Mouse (Mus musculus) erythroid progenitor cell, adult 5-6 weeks (primary cell): ENCODE data around the gene Mettl16. TPM values are rescaled to one million over a fixed set of nuclear protein-coding genes. Genes with fewer than 3 reads are reported as not detected.
A peak's percentile ranks its signal among the peaks of the same experiment; 100 is the strongest.

Experiments
- ATAC-seq: replicated peaks from 2 replicates; pipeline ENCODE4 v1.8.0; 2016; ENCODE audit warnings: moderate number of reproducible peaks, mild to moderate bottlenecking, moderate TSS enrichment, inconsistent platforms; ENCODE audit not compliant: poor library complexity, low FRiP score, severe bottlenecking
- total RNA-seq, 2 experiments: library from RNA; stranded (forward) in 1 of 2; stranded (reverse) in 1 of 2; fragments of 150-400 nt in 1 of 2; fragments of 186-747, 209-891 nt in 1 of 2; gene quantifications; 2 replicates each; pipeline versions ENCODE4 v1.2.3 to v1.2.4; 2015 to 2017; ENCODE audit warnings: low replicate concordance in 2 of 2

The Mettl16 gene
- total RNA-seq, 2 experiments from 2014 or later = 5.0 to 5.4 TPM

DNA sequence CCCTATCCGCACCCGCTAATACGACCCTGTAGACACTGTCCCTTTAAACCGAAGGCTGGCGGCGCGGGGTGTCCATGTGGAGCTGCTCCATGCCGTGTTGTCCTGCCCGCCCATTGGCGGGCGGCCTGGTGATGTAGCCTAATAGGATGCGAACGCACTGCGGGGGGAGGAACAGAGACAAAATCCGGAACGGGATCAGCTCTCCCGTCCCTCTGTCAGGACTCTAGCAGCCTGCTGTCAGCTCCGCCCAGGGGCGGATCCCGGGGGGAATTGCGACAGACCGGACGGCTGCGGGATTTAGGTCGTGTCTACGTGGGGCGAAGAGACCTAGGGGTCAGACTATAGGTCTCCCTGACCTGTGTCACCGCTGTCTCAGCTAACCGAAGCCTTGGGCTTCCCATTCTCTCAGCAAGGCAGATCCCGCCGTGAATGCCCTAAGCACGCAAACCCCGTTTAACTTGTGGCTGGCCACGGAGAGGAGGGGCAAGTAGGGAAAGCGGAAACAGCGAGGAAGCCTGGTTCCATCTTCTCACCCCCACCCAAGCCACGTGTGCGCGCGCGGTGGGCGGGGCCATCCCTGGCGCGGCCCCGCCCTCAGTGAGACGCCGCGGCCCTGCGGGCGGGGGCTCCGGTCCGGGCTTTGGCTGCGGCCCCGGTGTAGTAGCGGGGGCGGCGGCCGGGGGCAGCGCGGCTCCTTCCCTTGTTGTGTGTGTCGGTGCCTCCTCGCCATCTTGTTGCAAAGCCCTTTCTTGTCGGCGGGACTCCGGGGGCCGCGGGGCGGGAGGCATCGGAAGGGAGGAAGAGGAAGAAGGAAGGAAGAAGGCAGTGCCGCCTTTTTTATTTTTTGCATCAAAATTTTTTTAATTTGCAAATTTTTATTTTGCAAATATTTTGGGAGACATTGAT is 59.9 kb downstream of the Mettl16 start, which contains the start of gene Mnt:
Gene Mnt (plus strand): TSS at position 665 of the 906 bp plus-strand sequence.
- peak; percentile 60 for ATAC-seq

DNA sequence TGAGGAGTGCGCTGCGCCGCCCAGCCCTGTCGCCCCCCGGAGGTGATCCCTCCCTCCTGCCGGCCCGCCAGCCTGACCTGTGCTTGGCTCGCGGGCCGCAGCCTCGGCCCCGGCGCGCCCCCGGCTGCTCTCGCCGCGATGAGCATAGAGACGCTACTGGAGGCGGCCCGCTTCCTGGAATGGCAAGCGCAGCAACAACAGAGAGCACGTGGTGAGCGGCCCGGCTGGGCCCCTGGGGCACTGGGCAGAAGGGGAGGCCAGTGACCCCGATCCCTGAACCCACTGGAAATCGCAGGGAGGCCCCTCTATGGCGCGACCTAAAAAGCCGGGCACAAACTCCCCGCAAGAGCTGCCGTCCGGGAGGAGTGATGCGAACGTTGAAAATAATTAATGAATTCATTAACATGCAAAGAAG is 60.6 kb downstream of the Mettl16 start:
- no peak for ATAC-seq

DNA sequence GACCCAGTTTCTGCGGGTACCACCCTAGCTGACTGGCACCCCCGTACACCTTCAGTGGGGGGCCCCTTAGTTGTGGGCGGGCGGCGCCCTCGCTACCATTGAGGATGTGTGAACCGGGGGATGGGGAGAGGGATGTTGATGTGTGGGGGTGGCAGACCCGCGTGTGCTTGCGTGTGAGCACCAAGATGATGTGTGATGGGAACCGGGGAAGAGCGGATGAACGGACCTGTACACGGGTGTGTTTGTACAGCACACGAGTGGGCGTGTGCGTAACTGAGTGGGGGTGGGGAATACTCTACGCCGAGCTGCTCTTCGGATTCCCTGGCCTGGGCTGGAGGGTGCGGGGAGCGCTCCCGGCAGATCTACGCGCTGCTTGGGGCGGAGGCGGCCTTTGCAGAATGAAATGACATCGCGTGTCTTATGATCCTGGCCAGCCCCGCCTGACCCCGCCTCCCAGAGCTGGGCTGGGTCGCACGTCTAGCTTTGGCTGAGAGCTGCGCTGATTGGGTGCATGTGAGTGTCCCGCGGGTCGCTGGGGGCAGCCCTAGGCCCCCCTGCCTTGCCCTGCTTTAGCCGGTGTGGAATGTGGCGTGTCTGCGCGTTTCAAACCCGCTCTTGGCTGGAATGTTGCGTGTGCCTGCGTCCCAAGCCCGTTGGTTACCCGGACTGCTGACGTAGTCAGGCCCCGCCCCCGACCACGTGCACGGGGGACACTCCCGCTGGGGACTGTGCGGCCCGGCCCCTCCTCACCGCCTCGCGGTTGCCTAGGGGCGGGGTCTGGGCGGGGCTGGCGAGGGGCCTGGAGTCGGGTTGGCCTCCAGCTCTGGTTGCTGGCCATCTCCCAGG is 61.2 kb downstream of the Mettl16 start:
- peak; percentile 68 for ATAC-seq

DNA sequence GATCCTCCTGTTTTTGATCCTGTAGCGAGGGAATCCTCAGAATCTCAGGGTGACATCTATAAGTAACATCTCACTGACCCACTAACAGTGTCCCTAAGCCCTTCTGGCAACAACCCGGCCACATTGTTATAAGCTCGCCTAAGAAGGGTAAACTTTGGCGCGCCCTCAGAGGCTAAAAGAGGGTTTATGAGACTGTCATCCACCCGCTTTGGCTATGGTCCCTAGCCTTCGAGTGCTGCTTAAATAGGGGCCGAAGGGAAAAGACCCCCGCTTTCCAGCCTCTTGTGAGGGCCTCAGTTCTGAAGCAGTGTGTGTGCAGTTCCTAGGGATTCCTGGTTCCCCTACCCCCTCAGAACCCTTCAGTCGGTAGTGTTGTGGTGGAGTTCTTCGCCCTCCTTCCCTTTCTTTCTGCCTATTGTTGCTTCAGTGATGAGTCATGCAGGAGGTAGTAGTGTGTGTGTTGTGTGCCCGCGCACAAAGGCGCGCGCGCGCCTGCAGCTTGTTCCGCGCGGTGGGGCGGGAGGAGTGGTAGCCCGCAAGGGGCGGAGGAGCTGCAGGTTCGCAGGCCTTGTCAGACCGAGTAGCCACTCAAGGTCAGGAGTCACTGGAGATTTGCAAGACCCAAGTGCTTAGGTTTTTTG is 62.0 kb downstream of the Mettl16 start:
- ATAC-seq = 0 out of 2 replicates have a peak, but pooled peaks have one; percentile 5

DNA sequence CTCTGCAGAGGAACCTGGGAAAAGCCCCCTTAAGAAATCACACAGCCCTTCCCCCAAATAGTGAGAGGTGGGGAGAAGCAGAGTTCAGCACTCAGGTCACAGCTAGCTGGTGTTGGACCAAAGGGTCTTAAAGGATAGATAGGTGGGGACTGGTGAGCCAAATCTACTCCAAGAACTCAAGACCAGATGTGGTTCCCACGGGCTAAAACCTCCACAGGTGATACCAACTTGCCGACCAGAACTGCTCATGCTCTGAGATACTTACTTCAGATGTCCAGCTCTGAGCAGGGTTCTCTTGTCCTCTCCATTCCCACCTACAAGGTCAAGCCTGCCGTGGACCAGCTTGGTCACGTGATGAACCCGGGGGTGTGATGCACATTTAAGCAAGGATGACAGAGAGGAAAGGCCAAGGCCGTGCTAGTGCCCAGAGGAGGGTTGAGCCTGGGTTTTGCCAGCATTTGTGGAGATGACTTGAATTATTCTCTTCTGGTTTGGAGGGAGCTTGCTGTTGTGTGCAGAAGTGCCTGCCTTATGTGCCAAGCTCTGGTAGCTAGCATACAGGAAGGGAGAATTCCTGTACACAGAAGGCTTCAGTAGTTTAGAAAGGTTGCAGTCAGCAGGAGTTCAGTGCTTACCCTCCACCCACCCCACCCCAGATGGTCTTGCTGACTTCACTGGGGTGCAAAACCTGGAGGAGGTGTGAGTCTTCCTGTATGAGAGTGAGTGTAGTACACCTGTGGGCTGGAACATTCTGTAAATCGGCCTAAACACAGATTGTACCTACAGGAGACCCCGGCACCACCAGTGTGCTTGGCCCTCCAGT is 63.1 kb downstream of the Mettl16 start:
- no peak for ATAC-seq

DNA sequence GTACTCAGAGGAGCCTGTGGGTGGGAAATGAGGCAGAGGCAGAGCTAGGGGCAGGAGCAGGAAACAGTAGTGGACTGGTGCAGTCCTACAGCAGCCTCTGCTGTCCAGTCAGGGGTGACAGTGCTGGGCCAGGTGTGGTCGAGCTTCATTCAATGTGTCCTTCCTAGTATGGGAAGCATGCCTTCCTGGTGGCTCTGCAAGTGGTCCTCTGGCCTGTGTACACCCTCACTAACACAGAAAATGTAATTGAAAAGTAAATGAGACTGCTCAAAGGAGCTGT is 63.7 kb downstream of the Mettl16 start:
- ATAC-seq = no peak

DNA sequence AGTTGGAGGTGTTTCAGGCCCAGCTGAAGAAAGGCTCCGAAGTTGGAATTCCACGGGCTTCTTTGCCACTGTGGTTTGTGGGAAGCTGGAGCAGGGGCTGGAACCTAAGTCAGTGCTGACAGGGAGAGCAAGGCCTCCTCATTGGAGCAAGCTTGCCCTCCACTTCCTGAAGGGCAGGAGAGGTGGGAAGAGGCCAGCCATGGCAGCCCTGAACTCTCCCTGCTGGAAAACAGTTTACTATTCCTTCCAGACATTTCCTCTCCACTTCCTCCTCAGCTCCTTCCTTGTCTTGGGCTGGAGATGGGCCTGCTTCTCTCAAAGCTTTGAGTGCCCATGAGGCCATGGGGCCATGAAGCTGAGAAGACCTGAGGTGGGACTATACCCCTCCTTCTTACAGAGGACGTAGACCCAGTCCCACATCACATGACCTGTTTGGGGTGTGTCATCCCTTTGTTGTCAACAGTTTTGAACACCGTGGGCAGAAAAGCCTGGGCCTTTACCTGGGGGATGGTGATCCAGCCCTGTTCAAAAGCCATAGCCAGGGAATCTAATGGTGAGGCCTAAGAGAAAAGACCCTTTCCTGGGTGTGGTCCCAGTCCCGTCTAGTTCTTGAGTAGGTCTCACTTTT is 64.1 kb downstream of the Mettl16 start:
- ATAC-seq = no peak

DNA sequence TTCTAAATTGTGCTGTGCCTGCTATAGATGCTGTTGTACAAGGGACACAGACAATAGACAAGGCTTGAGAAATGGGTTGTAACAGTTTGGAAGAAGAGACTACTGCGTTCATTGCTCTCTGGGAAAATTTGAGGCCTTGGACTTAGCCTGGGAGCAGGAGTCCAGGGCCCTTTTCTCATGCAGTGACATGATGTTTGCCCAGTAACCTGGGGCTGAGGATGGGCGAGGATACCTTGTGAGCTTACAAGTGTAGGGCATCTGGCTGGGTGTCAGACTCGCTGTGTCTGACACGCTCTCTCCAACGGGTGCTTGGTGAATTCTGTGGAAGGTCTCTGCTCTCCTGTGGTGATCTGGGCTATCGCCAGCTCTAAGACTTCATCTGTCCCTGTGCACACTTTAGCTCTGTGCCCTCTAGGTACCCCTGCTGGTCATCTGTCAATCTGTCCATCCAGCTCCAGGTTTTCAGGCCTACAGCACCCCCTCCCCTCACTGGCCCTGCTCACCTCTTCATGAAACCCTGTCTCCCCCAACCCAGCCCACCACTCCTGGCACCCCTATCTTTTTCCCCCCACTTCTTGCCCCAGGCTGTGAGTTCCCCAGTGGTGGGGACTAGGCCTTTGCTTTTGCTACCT is 65.1 kb downstream of the Mettl16 start:
- ATAC-seq = no peak

DNA sequence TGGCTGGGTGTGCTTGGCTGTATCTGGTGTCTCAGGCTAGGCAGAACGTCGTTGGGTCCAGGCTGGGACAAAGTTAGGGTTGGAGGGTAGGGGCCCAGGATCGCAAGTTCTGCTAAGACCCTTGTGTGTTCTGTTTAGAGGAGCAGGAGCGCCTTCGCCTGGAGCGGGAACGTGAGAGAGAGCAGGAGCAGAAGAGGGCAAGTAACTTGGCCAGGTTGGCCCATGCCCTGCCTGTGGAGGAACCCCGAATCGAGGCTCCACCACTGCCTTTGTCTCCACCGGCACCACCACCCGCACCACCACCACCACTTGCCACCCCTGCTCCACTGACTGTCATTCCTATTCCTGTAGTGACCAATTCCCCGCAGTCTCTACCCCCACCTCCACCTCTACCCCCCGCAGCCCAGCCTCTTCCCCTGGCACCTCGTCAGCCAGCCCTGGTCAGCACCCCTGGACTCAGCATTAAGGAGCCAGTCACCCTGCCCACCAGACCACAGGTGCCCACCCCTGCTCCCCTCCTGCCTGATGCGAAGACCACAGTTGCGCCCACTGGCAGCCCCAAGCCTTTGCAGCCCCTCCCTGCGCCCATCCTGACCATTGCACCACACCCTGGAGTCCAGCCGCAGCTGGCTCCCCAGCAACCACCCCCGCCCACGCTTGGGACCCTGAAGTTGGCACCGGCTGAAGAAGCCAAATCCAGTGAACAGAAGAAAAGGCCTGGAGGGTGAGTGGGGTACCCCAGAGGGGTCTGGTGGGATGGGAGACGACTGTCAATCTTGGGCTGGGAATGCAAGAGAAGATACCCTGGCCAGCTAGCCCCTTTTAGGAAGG is 65.8 kb downstream of the Mettl16 start:
- ATAC-seq = no peak

DNA sequence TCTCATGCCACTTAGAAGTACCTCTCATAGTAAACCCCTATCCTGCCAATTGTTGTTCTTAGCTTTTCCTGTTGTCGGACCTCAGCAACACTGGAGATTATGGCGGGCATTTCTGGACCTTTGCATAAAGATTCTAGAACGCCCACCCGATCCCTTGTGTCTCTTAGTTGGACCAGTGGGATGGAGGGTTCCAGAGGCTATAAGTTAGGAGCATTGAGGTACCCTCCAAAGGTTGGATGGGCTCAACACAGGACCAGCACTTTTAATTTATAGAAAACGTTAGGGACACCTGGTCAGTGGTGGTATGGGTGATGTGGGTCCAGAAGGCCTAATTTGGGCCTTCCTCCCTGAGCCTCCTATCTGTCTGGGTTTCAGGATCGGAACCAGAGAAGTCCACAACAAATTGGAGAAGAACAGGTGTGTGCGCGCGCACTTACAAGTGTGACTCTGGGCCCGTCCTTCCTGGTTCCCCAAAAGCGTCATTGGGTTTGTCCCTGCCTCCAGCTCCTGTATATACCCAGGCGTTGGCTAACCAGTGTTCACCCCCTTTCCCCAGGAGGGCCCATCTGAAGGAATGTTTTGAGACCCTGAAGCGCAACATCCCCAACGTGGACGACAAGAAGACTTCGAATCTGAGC is 66.5 kb downstream of the Mettl16 start:
- ATAC-seq = peak; percentile 3; the same call in 1 of the 2 replicates

DNA sequence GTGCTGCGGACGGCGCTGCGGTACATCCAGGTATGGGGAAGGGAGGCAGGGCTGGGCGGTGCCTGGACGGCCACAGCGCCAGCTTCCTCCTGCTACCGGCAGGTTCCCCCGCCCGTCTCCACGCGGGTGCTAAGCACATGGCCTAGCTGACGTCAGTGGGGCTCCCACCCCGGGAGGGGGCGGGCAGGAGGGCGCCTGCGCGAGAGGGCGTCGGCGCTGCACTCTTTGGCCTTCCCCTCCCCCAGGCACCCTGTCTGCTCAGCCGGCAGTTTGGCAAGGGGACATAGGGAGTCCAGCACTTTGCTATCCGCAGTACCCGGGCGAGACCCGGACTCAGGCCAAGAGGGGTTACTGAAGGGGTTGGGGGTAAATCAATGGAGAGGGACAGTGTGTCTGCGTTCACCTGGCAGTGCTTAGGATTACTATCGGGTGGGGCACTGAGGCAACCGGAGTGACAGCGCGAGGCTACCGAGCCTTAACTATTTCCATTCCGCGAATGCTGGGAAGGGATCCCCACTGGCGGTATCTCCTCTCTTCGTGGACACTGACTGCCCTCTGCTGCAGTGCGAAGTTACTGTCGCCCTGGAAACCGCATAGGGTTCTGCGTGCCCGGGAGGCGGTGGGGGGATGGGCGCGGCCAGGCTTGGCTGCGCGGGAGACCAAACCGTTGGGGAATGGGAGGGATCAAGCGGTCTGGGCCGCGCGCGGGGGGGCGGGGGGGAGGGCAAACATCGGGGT is 67.2 kb downstream of the Mettl16 start:
- ATAC-seq = peak; percentile 76

DNA sequence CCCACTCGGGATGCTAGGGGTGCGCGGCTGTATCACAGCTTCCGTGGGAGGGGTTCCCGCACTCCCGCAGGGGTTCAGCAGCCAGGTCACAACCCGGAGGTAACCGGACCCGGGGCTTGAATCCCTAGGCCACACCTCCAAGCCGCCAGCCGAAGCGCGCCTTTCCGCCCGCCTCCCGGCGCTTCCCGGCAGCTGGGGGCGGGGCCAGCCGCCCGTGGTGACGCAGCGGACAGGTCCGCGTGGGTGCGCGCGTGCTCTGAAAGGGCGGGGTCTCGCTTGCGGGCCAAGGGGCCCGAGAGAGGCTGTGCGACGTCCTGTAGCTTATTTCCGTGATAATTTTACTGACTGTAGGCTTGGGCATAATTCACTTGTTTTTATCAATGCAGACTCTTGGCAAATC is 67.8 kb downstream of the Mettl16 start:
- ATAC-seq = peak; percentile 72

DNA sequence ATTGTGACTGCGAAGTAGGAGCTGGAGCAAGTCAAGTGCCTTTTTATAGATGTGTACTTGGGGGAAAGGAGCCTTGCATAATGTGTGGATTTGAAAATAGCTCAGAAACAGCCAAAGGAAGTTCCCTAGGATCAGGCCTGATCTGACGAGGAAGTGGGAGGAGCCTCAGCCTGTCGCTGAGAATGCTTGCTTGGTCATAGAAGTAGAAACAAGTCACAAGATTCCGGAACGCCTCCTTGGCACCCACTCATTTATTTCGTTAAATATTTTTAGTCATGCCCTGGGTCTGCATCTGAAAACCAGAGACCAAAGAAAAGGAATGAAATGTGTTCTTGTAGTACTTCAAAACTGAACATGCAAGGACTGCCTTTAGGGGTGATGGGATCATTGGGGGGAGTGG is 68.3 kb downstream of the Mettl16 start:
- peak; percentile 53 for ATAC-seq

DNA sequence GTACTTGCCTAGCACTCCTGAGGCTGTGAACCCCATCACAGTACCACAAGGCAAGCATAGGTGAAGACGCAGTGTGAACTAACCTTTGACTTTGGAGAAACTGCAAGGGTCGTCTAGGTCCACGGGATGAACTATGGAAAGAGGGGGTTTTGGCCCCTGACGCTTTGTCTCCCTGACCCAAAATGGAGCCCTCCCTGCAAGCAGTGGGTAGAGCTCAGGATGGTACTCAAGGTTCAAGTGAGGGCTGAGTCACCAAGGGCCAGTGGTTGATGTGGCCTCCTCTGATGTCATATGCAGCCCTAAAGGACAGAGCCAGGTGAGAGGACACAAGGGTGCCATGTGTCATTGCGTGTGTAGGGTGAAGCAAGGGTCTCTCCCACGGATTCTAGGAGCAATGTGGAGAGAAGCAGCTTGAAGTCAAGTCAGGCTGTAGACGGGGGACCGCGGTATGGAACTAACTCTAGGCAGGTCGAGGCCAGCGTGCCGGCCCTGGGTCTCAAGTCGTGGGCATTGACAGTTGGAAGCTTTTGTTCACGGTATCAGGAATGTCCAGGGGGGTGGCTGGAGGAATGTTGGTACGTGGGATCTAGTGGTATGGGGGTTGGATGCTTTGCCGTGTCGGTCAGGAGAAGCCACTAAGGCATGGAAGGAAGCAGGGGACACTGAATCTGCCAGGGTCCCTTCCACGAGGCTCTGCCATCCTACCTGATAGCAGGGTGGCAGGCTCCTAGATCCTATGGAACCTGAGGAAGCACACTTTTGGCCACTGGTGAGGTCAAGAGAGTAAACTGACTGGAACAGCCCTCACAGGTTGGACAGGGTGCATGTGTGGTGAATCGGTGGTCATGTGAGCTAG is 69.5 kb downstream of the Mettl16 start:
- ATAC-seq = no peak

DNA sequence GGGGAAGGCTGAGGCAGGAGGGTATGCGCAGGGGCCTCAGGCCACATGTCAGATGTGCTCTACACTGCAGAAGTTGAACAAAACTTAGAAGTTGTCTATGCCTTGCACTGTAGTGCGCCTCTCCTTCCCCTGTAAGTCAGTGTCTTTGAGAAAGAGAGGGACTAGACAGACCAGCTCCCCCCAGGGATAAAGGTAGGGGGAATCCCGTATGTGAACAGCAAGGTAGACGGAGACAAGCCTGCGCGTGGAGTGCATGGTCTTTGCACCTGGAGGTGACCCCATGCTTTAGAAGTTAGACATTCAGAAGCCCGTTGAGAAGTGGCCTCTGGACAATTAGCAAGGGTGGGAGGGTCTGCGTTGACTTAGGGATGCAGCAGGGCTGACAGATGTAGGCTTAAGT is 70.1 kb downstream of the Mettl16 start:
- no peak for ATAC-seq

DNA sequence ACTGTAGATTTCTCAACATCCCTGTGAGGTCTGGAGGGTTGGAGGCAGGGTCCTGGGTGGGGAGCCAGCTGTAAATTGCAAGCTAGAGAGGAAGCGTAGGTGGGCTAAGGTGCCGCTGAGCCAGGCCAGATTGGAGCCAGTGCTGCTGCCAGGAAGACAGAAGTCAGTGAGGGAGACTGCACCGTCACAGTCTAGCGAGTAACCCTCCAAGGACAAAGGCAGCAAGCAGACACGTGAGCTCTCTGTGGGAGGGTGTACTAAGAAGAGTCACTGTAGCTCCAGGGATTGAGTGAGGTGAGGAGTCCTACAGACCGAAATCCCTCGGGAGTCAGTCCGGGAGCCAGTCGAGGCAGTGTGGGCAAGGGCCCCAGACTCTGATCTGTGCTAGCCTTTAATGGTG is 70.7 kb downstream of the Mettl16 start:
- ATAC-seq = no peak
